Mouse (Mus musculus): ENCODE data around the gene Efcab12. TPM values are rescaled to one million over a fixed set of nuclear protein-coding genes. Genes with fewer than 3 reads are reported as not detected.

Efcab12 gene
- not detected for polyA plus RNA-seq (2014; fragmentation: Illumina TruSeq; extraction: RNeasy Lipid Tissue Mini Kit (QIAGEN cat#74804); ENCODE audit: low read depth, low replicate concordance)

GRCm38 (mm10) chr6:115838161-115838597 is at the start of gene Efcab12:
Gene Efcab12, minus strand, starts transcription at chr6:115838412.

GRCm38 (mm10) chr6:115853091-115853813 is 15.0 kb upstream of the Efcab12 start, which contains the start of the genes Mbd4 and Ift122:
Gene Mbd4, minus strand, starts transcription at chr6:115853371.
Gene Ift122, plus strand, starts transcription at chr6:115853470.

GRCm38 (mm10) chr6:115808488-115809231 is 29.6 kb downstream of the Efcab12 start, which contains the start of gene Rpl32:
Gene Rpl32, minus strand, starts transcription at chr6:115808747.

GRCm38 (mm10) chr6:115774501-115774921 is 63.7 kb downstream of the Efcab12 start, which contains the start of gene Cand2:
Gene Cand2, plus strand, starts transcription at chr6:115774538.

GRCm38 (mm10) chr6:115761995-115762756 is 76.0 kb downstream of the Efcab12 start, which contains the start of gene Tmem40:
Gene Tmem40, minus strand, starts transcription at chr6:115762410.

Other genes with a start within 250 kb of the Efcab12 start
- gene Mkrn2os, start 245.8 kb downstream of the Efcab12 start, polyA plus RNA-seq (2014; fragmentation: Illumina TruSeq; extraction: RNeasy Lipid Tissue Mini Kit (QIAGEN cat#74804); ENCODE audit: low read depth, low replicate concordance) = 8.7 TPM
- gene Mkrn2, start 236.5 kb downstream of the Efcab12 start, polyA plus RNA-seq (2014; fragmentation: Illumina TruSeq; extraction: RNeasy Lipid Tissue Mini Kit (QIAGEN cat#74804); ENCODE audit: low read depth, low replicate concordance) = 3.7 TPM
- gene Raf1, start 161.8 kb downstream of the Efcab12 start, polyA plus RNA-seq (2014; fragmentation: Illumina TruSeq; extraction: RNeasy Lipid Tissue Mini Kit (QIAGEN cat#74804); ENCODE audit: low read depth, low replicate concordance) = 26.3 TPM
- gene Tmem40, start 76.0 kb downstream of the Efcab12 start, polyA plus RNA-seq (2014; fragmentation: Illumina TruSeq; extraction: RNeasy Lipid Tissue Mini Kit (QIAGEN cat#74804); ENCODE audit: low read depth, low replicate concordance) = not detected
- gene Cand2, start 63.9 kb downstream of the Efcab12 start, polyA plus RNA-seq (2014; fragmentation: Illumina TruSeq; extraction: RNeasy Lipid Tissue Mini Kit (QIAGEN cat#74804); ENCODE audit: low read depth, low replicate concordance) = 0.11 TPM
- gene Rpl32, start 29.7 kb downstream of the Efcab12 start, polyA plus RNA-seq (2014; fragmentation: Illumina TruSeq; extraction: RNeasy Lipid Tissue Mini Kit (QIAGEN cat#74804); ENCODE audit: low read depth, low replicate concordance) = 153 TPM
- 1.2 TPM for gene Mbd4, start 15.0 kb upstream of the Efcab12 start, polyA plus RNA-seq (2014; fragmentation: Illumina TruSeq; extraction: RNeasy Lipid Tissue Mini Kit (QIAGEN cat#74804); ENCODE audit: low read depth, low replicate concordance)
- gene Ift122, start 15.1 kb upstream of the Efcab12 start, polyA plus RNA-seq (2014; fragmentation: Illumina TruSeq; extraction: RNeasy Lipid Tissue Mini Kit (QIAGEN cat#74804); ENCODE audit: low read depth, low replicate concordance) = 0.79 TPM
- gene Rho, start 93.3 kb upstream of the Efcab12 start, polyA plus RNA-seq (2014; fragmentation: Illumina TruSeq; extraction: RNeasy Lipid Tissue Mini Kit (QIAGEN cat#74804); ENCODE audit: low read depth, low replicate concordance) = not detected
- gene H1foo, start 106.5 kb upstream of the Efcab12 start, polyA plus RNA-seq (2014; fragmentation: Illumina TruSeq; extraction: RNeasy Lipid Tissue Mini Kit (QIAGEN cat#74804); ENCODE audit: low read depth, low replicate concordance) = not detected
- 11.1 TPM for gene Plxnd1, start 156.6 kb upstream of the Efcab12 start, polyA plus RNA-seq (2014; fragmentation: Illumina TruSeq; extraction: RNeasy Lipid Tissue Mini Kit (QIAGEN cat#74804); ENCODE audit: low read depth, low replicate concordance)